Mouse (Mus musculus): ENCODE measurements around the gene Hexim1. TPM values are rescaled to one million over a fixed set of nuclear protein-coding genes. Genes with fewer than 3 reads are reported as not detected.

Gene Hexim1
- total RNA-seq, 4 experiments from 2014 or later = 15.1 to 25.6 (median 18.7) TPM

DNA sequence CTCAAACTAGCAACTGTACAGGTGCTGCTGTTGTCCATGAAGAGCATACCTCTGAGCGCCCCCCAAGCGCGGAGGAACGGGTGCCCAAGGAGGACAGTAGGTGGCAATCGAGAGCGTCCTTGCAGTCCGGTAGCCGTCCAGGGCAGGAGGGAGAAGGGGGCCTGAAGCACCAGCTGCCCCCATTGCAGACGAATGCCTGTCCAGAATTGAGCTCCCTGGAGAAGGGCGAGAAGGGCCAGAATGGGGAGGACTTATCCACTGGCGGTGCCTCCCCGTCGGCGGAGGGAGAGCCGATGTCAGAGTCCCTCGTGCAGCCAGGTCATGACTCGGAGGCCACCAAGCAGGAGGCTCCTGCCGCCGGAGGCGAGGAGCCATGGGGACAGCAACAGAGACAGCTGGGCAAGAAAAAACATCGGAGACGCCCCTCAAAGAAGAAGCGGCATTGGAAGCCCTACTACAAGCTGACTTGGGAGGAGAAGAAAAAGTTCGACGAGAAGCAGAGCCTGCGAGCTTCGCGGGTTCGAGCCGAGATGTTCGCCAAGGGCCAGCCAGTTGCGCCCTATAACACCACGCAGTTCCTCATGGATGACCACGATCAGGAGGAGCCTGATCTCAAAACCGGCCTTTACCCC lies 1.0 kb downstream of the Hexim1 start:
- peak; percentile 65 to 68 for DNase-seq (ENCODE audit: low spot score in 2 of 2)

- DNase-seq (ENCODE audit: low spot score in 2 of 2) = no peak
Measured at GRCm38 (mm10) chr11:103117591-103118009, 1.6 kb downstream of the Hexim1 start.

- no peak for DNase-seq (ENCODE audit: low spot score in 2 of 2)
Measured at GRCm38 (mm10) chr11:103118866-103119265, 2.8 kb downstream of the Hexim1 start.

GRCm38 (mm10) chr11:103119609-103120008 lies 3.6 kb downstream of the Hexim1 start:
- no peak for DNase-seq (ENCODE audit: low spot score in 2 of 2)

GRCm38 (mm10) chr11:103120315-103120714 lies 4.3 kb downstream of the Hexim1 start:
- peak in 1 of 2 experiments; percentile 41 for DNase-seq (ENCODE audit: low spot score in 2 of 2)

- peak in 1 of 2 experiments; percentile 62 for DNase-seq (ENCODE audit: low spot score in 2 of 2)
Measured at GRCm38 (mm10) chr11:103131701-103132575, 15.9 kb downstream of the Hexim1 start, which contains the start of gene Hexim2. TSS of gene Hexim2 (plus strand) at chr11:103132429.

- peak; percentile 100 for DNase-seq (ENCODE audit: low spot score in 2 of 2)
Measured at GRCm38 (mm10) chr11:103132576-103133455, 16.8 kb downstream of the Hexim1 start.

GRCm38 (mm10) chr11:103133456-103134185 lies 17.6 kb downstream of the Hexim1 start:
- DNase-seq (ENCODE audit: low spot score in 2 of 2) = no peak

- no peak for DNase-seq (ENCODE audit: low spot score in 2 of 2)
Measured at GRCm38 (mm10) chr11:103134221-103134620, 18.2 kb downstream of the Hexim1 start.

DNA sequence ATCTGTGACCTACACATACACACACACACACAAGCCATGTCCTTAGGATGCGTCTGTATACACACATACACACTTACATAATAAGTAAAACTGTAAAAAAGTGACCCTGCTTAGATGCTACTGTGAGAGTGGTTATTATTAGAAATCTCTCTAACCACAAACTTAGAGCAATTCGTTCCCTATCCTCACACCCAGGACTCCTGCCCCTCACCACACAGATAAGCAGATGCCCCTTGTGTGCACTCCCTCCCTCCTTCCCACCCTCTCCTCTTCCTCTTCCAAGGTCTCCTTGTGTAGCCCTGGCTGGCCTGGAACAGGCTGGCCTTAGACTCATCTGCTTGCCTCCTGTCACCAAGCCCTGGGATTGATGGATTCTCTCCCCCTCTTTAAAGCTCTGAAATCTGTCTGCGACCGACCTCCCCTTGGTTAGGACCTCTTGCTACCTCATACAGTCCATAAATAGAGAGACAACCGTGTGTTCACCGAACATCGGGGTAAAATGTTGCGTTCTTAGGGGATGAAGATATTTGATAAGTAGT lies 20.1 kb downstream of the Hexim1 start:
- no peak for DNase-seq (ENCODE audit: low spot score in 2 of 2)

GRCm38 (mm10) chr11:103139951-103140762 lies 24.1 kb downstream of the Hexim1 start:
- no peak for DNase-seq (ENCODE audit: low spot score in 2 of 2)

GRCm38 (mm10) chr11:103140763-103141100 lies 24.7 kb downstream of the Hexim1 start:
- DNase-seq (ENCODE audit: low spot score in 2 of 2) = peak in 1 of 2 experiments; percentile 31

GRCm38 (mm10) chr11:103141101-103141943 lies 25.3 kb downstream of the Hexim1 start:
- DNase-seq (ENCODE audit: low spot score in 2 of 2) = peak; percentile 40 to 49

GRCm38 (mm10) chr11:103141944-103142255 lies 25.9 kb downstream of the Hexim1 start:
- DNase-seq (ENCODE audit: low spot score in 2 of 2) = no peak

GRCm38 (mm10) chr11:103142441-103143182 lies 26.6 kb downstream of the Hexim1 start:
- DNase-seq (ENCODE audit: low spot score in 2 of 2) = peak; percentile 30 to 36

GRCm38 (mm10) chr11:103144309-103145285 lies 28.6 kb downstream of the Hexim1 start:
- DNase-seq (ENCODE audit: low spot score in 2 of 2) = no peak

- no peak for DNase-seq (ENCODE audit: low spot score in 2 of 2)
Measured at GRCm38 (mm10) chr11:103146386-103146785, 30.4 kb downstream of the Hexim1 start.

All from gastrocnemius, adult 8-10 months (tissue).